8 mouse cellular contexts compared by ENCODE assay signal in genomic region chr7:144081448-144081847, GRCm38 (mm10).
A peak's percentile ranks its signal among the peaks of the same experiment; 100 is the strongest.
DNase-seq lines count a peak whose midpoint lies in the region; ATAC-seq and TF ChIP-seq lines count a peak whose summit lies in the region.

No protein-coding gene starts in this region.

- TF ChIP-seq CTCF in kidney, postnatal 0 days (IDR thresholded peaks at IDR 0.05; ENCODE audit: low read depth), result peak; percentile 81

- no peaks in the 10 kb centered on the region for H3K9me3 ChIP-seq in kidney, postnatal 0 days (replicated peaks; ENCODE audit: low read length)

- ATAC-seq in kidney, postnatal 0 days (replicated peaks; ENCODE audit: low FRiP score, low read depth), result peak; percentile 53; the same call in 1 of the 2 replicates

- WGBS in kidney, postnatal 0 days, result 94% methylated on average over 1 of the region's 1 CpGs

- H3K4me3 ChIP-seq in kidney, postnatal 0 days (replicated peaks; ENCODE audit: low read depth, low read length), result no peak overlapping the region

- no peak overlapping the region for H3K27ac ChIP-seq in kidney, postnatal 0 days

- H3K4me1 ChIP-seq in kidney, postnatal 0 days (replicated peaks; ENCODE audit: insufficient read depth, low read length), result no peaks in the 10 kb centered on the region

- H3K27me3 ChIP-seq in kidney, postnatal 0 days (ENCODE audit: insufficient read depth, low read length), result no peaks in the 10 kb centered on the region
- H3K27me3 ChIP-seq in splenic B cell, adult 2 months (ENCODE audit: control insufficient read depth, insufficient read depth, low read length, poor library complexity, severe bottlenecking), result no peaks in the 10 kb centered on the region

- DNase-seq in cerebellum, postnatal 4 days (ENCODE audit: low spot score in 2 of 2), result peak; percentile 40 to 47
- no peak for DNase-seq in cerebellum, adult 8-10 months
- DNase-seq in 416B (ENCODE audit: low read depth), result peak; percentile 38
- DNase-seq in embryo, embryonic 9.5 days (ENCODE audit: extremely low spot score), result peak; percentile 16
- peak; percentile 18 for DNase-seq in kidney, postnatal 0 days (ENCODE audit: low spot score)
- DNase-seq in lung, postnatal 10 days, result peak; percentile 43
- peak; percentile 13 for DNase-seq in splenic B cell, adult 2 months (ENCODE audit: low read depth, low spot score)
- no peak for DNase-seq in spleen, adult 18-20 months

- no peak overlapping the region for H3K9ac ChIP-seq in kidney, postnatal 0 days (ENCODE audit: low read depth, low read length)

- H3K36me3 ChIP-seq in kidney, postnatal 0 days (ENCODE audit: insufficient read depth, low read length), result no peaks in the 10 kb centered on the region
- no peaks in the 10 kb centered on the region for H3K36me3 ChIP-seq in splenic B cell, adult 2 months (ENCODE audit: control insufficient read depth, insufficient read depth, low read length, poor library complexity, severe bottlenecking)

- no peak overlapping the region for H3K4me2 ChIP-seq in kidney, postnatal 0 days (ENCODE audit: low read length)

Comparison
In these comparisons a context has a peak if more than half of its experiments do, and no peak if none do; other contexts are left out.
1. DNase-seq: peak in cerebellum, postnatal 4 days (2 of 2), 416B (single experiment), embryo, embryonic 9.5 days (single experiment), kidney, postnatal 0 days (single experiment), lung, postnatal 10 days (single experiment) and splenic B cell, adult 2 months (single experiment); none in cerebellum, adult 8-10 months (single experiment) and spleen, adult 18-20 months (0 of 2).